Mouse (Mus musculus) urinary bladder, adult 2 months (tissue): ENCODE data around the gene Camk2n1. TPM values are rescaled to one million over a fixed set of nuclear protein-coding genes. Genes with fewer than 3 reads are reported as not detected.
A peak's percentile ranks its signal among the peaks of the same experiment; 100 is the strongest.

Experiments used
- DNase-seq: peaks from one replicate; pipeline ENCODE4 v3.0.0; 2022; ENCODE audit warnings: low spot score
- polyA plus RNA-seq: library from polyadenylated mRNA; depleted of rRNA; stranded (reverse); fragments of >200 nt; gene quantifications from 2 replicates; pipeline ENCODE4 v1.2.3, GENCODE M21; 2012

The Camk2n1 gene
- polyA plus RNA-seq, 1 experiment, result 20.1 TPM

GRCm38 (mm10) chr4:138447827-138448602, 6.1 kb upstream of the Camk2n1 start:
- no peak for DNase-seq

DNA sequence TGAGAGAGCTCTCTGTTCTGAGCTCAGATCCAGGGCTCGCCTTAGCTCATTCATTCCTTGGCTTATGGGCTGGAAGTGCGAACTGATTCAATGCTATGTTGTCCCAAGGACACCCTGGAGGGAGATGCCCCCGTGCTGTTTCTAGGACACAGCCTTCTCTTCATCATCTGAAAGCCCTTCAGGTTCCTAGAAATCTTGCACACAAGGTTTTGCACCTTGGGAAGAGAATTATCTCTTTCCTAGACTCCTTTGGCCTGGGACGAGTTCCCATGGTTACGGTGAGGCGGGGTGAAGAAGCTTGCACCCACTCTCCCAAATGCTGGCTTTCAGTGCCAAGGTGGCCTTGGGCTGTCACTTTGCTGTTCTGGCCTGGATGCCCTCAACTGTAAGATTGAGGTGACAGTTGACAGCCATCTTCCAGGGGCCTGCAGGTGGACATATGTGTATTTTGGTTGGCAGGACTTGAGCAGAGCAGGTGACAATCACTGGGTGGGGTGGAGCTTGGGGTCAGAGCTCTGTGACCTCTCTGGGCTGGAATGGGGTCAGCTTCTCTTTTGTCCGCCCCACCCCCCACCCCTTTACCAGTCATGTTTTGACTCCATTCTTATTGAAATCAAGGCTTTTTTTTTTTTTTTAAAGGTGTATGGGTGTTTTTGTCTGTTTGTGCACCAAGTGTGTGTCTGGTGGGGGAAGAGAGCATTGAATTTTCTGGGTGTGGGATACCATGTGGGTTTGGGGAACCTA, 5.1 kb upstream of the Camk2n1 start:
- DNase-seq, result no peak

DNA sequence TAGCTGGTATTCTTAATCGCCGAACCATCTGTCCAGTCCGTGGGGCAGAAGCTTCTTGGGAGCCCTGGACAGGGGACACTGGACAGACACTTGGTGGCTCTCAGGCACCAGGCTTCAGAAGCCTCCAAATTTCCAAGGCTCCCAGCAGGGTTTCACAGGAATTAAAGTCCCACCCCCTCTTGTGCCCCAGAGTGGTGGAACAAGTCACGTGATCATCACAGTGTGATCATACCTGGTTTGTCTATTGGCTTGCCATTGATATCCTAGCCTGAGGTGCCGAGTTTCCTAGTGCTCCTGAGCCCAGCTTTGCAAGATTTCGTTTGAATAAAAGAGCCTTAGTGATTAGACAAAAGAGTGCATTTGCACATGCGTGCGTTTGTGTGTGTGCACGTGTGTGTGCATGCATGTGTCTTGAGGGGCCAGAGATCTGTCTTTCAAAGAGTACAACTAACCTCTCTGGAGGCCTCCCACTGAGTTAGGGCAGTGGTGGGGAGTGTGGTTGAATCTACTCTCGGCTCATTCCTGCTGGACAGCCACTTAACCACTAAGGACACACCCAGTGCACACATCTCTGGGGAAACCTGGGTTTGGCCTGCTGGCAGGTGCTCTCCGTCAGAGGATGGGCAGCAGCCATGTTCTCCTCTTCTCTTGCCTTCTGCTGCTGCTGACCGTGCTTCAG, 4.3 kb upstream of the Camk2n1 start:
- no peak for DNase-seq

DNA sequence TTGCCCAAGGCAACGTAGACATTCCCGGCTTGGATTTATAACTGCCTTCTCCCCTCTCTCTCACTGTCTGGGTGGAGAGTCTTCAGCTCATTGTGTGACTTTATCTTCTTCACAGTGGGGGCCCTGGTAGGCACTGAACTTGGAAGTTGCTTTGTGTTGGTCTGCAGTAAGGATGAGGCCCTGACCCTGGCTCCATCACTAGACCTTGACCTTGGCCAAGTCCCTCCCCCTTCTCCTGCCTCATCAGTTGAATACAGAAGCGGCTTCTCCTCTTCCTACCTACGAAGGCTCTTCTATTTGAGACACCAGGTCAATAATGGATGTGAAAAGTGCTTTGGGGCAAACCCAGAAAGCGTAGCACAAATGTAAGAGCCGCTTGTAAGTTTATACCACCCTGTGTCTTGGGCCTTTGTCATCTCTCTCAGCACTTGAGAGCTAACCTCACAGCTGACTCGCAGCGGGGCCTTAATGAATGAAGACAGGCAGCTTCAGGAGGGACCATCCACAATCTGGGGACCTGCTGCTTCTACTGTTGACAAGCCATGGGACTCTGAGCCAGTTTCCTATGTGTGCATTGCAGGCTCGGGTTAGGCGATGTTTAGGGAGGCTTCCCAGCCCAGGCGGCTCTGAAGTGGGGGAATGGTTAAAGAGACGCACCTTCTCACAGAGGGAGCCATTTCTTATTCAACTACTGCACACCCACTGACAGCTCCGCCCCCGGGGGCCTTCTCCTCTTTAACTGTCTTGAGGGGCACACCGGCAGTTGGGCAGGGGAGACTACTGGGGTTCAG, 1.6 kb upstream of the Camk2n1 start:
- DNase-seq, result no peak

DNA sequence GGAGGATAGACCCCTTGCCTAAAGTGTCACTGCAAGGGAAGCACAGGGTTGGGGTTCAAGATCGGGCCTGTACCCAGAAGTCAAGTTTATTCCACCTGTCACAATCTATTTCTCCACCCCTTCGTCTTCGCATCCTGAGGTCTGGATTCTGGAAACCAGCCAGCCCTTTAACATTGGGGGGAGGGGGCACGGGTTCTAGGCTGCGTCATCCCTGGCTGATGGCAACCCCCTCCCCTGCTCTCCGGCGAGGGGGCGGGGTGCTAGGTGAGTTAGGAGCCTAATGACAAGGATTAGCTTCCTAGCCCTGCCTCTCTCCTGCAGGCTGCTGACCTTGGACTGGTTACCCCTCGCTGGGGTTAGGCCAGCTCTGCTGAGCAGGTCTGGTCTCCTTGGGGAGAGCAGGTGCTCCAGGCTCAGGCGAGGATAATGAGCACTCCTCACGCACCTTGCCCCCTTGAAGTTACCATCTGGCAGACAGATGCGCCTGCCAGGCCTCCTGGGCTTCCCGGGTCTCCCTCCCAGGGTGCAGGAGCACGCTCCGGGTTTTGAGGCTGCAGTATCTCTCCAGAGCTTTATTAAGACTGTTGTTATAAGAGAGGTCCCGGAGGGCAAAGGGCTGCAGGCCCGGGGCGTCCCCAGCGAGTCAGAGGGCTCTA, 889 bp upstream of the Camk2n1 start:
- no peak for DNase-seq

- DNase-seq, result peak; percentile 57
Measured at GRCm38 (mm10) chr4:138454571-138455140, 542 bp downstream of the Camk2n1 start.

GRCm38 (mm10) chr4:138455141-138455955, 1.2 kb downstream of the Camk2n1 start:
- DNase-seq, result no peak

GRCm38 (mm10) chr4:138455956-138456341, 1.8 kb downstream of the Camk2n1 start:
- no peak for DNase-seq

- DNase-seq, result no peak
Measured at GRCm38 (mm10) chr4:138456536-138456935, 2.4 kb downstream of the Camk2n1 start.

- no peak for DNase-seq
Measured at GRCm38 (mm10) chr4:138457091-138457490, 3.0 kb downstream of the Camk2n1 start.

- DNase-seq, result no peak
Measured at GRCm38 (mm10) chr4:138458171-138458570, 4.1 kb downstream of the Camk2n1 start.

GRCm38 (mm10) chr4:138458735-138459440, 4.8 kb downstream of the Camk2n1 start:
- DNase-seq, result no peak

DNA sequence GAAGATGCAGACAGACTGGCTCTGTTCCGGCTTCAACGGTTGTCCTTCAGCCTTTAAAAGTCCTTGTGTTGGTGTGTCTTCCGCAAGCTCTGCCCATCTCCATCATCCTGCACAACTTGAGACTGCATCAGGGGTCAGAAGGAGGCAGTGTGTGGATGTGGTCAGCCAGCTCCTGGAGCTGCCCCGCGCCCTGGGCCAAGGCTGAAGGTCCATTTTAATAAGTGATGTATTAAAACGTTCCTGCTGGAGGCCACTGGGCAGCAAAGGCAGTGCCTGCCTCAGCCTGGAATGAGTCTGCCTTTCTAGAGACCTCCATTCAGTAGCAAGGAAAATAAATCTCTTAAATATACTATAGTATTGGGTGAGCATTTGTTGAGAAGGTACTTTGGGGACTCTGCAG, 5.7 kb downstream of the Camk2n1 start:
- no peak for DNase-seq

GRCm38 (mm10) chr4:138460910-138461309, 6.8 kb downstream of the Camk2n1 start:
- no peak for DNase-seq

GRCm38 (mm10) chr4:138461471-138461870, 7.4 kb downstream of the Camk2n1 start:
- no peak for DNase-seq

GRCm38 (mm10) chr4:138462971-138463831, 9.1 kb downstream of the Camk2n1 start:
- no peak for DNase-seq

GRCm38 (mm10) chr4:138463832-138464487, 9.8 kb downstream of the Camk2n1 start:
- no peak for DNase-seq
